Mouse (Mus musculus) hindbrain, embryonic 10.5 days (tissue): Measurements from ENCODE around the gene Zdhhc4. TPM values are rescaled to one million over a fixed set of nuclear protein-coding genes. Genes with fewer than 3 reads are reported as not detected.

ENCODE experiments used
- DNase-seq: peaks from one replicate; pipeline ENCODE4 v3.0.0-alpha.2; 2017; ENCODE audit warnings: low spot score
- H3K27ac ChIP-seq: fragments of 300-500 bp; sonication (generic); 2 replicates; pipeline ENCODE4 v1.5.1; 2016; ENCODE audit warnings: mild to moderate bottlenecking, moderate library complexity
- H3K27me3 ChIP-seq: fragments of 300-500 bp; sonication (generic); 2 replicates; pipeline ENCODE4 v1.6.1; 2016; ENCODE audit warnings: mild to moderate bottlenecking; ENCODE audit not compliant: poor library complexity, insufficient read depth, severe bottlenecking
- H3K36me3 ChIP-seq: fragments of 300-500 bp; sonication (generic); 2 replicates; pipeline ENCODE4 v1.6.1; 2016; ENCODE audit warnings: mild to moderate bottlenecking, moderate library complexity
- H3K4me1 ChIP-seq: fragments of 300-500 bp; sonication (generic); replicated peaks from 2 replicates; pipeline ENCODE4 v1.6.1; 2016; ENCODE audit warnings: mild to moderate bottlenecking
- H3K4me3 ChIP-seq: fragments of 300-500 bp; sonication (generic); 2 replicates; pipeline ENCODE4 v1.5.1; 2016; ENCODE audit warnings: mild to moderate bottlenecking, moderate library complexity
- H3K9me3 ChIP-seq: fragments of 300-500 bp; sonication (generic); 2 replicates; pipeline ENCODE4 v1.6.1; 2016; ENCODE audit warnings: mild to moderate bottlenecking, moderate library complexity
- WGBS: fragments of 180-500 bp; shearing (Covaris S2); methylation state at CpG from one replicate; pipeline ENCODE4 v1.1.7; 2016; 5-methylcytosine and 5-hydroxymethylcytosine counted together
- polyA plus RNA-seq: library from polyadenylated mRNA; unstranded; fragments of >200 nt; fragmentation: Nextera tagmentation; extraction: Ambion mirVana; gene quantifications from 2 replicates; pipeline ENCODE4 v1.2.1, GENCODE M21; 2016

The Zdhhc4 gene
- polyA plus RNA-seq, 1 experiment from 2014 or later, result 85.7 TPM

DNA sequence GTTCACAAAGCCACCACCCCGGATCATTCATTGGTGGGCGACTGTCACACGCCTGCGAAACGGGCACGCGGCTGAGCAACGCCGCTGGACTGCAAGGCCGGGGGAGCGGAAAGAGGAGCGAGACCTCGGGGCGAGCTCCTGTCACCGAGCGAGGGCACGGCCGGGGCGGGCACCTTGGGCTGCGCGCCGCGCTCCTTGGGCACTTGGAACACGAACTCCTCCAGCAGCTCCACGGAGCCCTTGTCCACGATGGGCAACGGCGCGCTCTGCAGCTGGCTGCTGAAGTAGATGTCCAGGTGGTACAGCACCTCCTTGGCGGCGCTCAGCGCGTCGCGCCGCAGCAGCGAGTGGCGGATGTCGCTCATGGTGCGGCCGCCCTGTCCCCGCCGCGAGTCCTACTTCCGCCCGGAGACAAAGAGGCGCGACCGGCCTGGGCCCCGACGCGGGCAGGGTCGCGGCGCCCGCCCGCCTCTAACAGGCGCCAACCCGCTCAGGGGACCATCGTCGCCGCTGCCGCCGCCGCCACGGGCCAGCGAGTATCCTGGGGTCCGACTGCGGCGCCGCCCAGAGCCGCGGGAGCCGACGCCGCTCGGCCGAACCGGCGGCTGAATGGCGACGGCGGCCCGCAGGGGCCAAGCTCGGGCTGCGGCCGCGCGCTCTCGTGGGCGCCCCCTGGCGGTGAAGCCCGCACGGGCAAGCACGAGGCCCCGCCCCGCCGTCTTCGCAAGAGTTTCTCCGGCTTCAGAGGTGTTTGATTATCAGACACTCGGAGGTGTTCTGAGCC is 14.1 kb downstream of the Zdhhc4 start, which contains the start of gene E130309D02Rik:
Gene E130309D02Rik (minus strand): TSS at position 631 of the 784 bp plus-strand sequence.
- peak within 1 kb of the TSS; percentile 73 for H3K4me3 ChIP-seq
- peak; percentile 88 for DNase-seq
- H3K9me3 ChIP-seq, result no peaks in the 10 kb centered on the region
- under 1% methylated on average over 100 of the region's 101 CpGs for WGBS
- H3K27me3 ChIP-seq, result no peaks in the 10 kb centered on the region
- peak within 1 kb of the TSS; percentile 100 for H3K27ac ChIP-seq
- peaks cover 80% of the 10 kb centered on the region for H3K36me3 ChIP-seq
- H3K4me1 ChIP-seq, result peaks cover 23% of the 10 kb centered on the region

DNA sequence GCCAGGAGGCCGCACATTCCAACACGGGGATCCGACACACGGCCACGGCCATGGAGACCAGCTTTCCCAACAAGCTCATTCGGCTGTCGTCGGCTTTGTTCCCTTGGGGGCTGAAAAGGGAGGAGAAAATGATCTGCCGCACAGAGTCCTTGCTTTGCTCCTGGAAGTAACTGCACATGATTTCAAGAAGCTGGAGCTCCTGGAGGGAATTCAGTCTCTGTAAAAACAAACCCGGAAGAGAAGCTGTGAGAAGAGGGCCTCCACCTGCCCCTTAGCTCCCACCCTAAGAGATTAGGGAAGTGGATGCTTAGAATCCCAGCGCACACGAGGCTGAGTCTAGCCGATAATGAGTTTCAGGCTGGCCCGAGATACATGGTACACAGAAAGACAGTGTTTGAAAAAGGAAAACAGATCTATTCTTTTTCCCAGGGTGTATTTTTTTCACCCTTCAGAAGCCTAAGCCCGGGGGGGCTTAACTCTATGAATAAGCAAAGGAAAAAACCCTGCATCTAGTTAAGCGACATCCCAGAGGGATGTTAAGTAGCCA is 14.8 kb downstream of the Zdhhc4 start:
- peak overlapping the region; percentile 73 for H3K4me3 ChIP-seq
- peak; percentile 50 for DNase-seq
- peaks cover 80% of the 10 kb centered on the region for H3K36me3 ChIP-seq
- 3% methylated on average over 16 of the region's 16 CpGs for WGBS
- H3K27me3 ChIP-seq, result no peaks in the 10 kb centered on the region
- no peaks in the 10 kb centered on the region for H3K9me3 ChIP-seq
- peak overlapping the region; percentile 100 for H3K27ac ChIP-seq
- H3K4me1 ChIP-seq, result peaks cover 23% of the 10 kb centered on the region

DNA sequence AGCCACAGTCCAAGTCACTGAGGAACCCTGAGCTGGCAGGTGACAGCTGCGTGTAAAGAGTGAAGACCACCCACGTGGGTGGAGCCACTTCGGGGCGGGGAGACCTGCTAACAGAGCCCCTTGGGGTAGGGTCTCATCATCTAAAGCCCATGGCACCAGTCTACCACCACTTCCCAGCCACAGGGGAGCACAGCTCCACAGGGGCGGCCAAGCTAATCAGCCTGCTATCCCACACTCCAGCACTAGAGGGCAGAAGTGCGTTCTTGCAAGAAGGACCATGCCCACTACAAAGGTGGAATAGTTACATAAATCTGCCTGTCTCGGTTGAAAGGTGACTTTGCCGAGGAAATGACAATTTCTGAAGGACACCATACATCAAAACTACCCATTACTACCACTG is 17.2 kb downstream of the Zdhhc4 start:
- Histone ChIP-seq H3K27ac (no peak overlapping the region), H3K27me3 (no peaks in the 10 kb centered on the region), H3K9me3 (no peaks in the 10 kb centered on the region), H3K36me3 (peaks cover 80% of the 10 kb centered on the region), H3K4me1 (peaks cover 26% of the 10 kb centered on the region), H3K4me3 (no peak overlapping the region; the same call in 1 of the 2 replicates)
- DNase-seq, result peak; percentile 83
- WGBS, result 72% methylated on average over 8 of the region's 8 CpGs

DNA sequence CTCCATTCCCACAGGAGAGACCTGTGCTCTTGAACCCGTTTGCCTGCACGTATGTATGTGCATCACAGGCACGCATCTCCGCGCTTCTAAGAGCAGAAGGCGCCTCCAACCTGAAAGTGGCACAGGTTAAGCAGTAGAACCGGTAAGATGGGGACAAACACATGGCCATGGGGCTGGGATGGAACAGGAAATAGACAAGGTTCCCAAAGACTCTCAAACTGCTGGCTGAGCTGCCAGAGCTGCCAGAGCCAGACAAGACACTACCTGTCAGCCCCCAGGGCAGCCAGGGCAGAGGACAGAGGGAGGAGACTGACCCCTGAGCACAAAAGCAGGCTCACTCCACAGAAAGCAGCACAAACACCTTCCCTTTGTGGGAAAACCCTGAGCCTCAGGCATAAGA is 19.1 kb downstream of the Zdhhc4 start:
- Histone ChIP-seq H3K9me3 (no peaks in the 10 kb centered on the region), H3K36me3 (peaks cover 88% of the 10 kb centered on the region), H3K27me3 (no peaks in the 10 kb centered on the region), H3K4me1 (peaks cover 18% of the 10 kb centered on the region), H3K27ac (no peak overlapping the region), H3K4me3 (no peak overlapping the region)
- WGBS, result 95% methylated on average over 7 of the region's 7 CpGs
- DNase-seq, result no peak

- Histone ChIP-seq H3K9me3 (no peaks in the 10 kb centered on the region), H3K27me3 (no peaks in the 10 kb centered on the region), H3K4me1 (peaks cover 14% of the 10 kb centered on the region), H3K27ac (no peak overlapping the region), H3K36me3 (peaks cover 99% of the 10 kb centered on the region), H3K4me3 (no peak overlapping the region)
- no peak for DNase-seq
- 92% methylated on average over 5 of the region's 5 CpGs for WGBS
Measured at GRCm38 (mm10) chr5:143308825-143309224, 20.2 kb downstream of the Zdhhc4 start.

DNA sequence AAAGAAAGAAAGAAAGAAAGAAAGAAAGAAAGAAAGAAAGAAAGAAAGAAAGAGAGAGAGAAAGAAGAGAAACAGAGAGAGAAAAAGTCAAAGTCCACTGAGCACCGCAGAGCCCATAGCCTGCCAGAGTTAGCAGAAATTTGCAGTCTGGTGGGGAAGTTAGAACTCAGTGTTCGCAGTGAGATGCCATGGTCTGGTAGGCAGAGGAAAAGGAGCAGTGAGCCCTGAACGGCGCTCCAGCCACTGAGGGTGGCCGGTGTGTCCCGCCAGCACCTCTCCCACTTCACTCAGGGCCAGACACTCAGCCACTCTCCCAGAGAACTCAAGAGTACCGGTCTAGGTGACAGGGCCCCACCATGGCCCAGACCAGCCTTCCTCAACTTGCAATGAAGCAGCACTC is 24.8 kb downstream of the Zdhhc4 start:
- H3K27ac ChIP-seq, result no peak overlapping the region
- WGBS, result 94% methylated on average over 7 of the region's 7 CpGs
- 0 out of 2 replicates have a peak, but pooled peaks cover 4% of the 10 kb centered on the region for H3K4me1 ChIP-seq
- 0 out of 2 replicates have a peak, but pooled peaks cover 4% of the 10 kb centered on the region for H3K9me3 ChIP-seq
- H3K36me3 ChIP-seq, result peaks cover 100% of the 10 kb centered on the region
- H3K4me3 ChIP-seq, result no peak overlapping the region
- no peak for DNase-seq
- no peaks in the 10 kb centered on the region for H3K27me3 ChIP-seq

DNA sequence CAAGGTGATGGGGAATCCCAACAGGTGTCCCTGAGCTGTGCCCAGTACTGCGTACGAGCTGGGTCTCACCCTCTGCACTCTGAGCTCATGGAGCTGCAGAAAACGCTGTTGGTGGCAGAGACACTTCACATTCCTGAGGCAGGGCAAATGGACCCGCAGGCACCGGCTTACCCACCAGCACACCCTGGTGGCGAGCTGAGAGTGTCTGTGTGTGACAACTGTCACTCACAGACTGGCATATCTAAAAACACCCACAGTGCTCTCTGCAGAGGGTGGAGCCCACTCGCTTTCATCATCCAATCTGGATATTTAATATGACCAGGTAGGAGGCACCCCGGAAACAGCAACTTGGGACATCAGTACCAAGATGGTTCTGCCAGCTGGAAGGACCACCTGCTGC is 27.8 kb downstream of the Zdhhc4 start:
- 0 out of 2 replicates have a peak, but pooled peaks cover 4% of the 10 kb centered on the region for H3K9me3 ChIP-seq
- H3K27me3 ChIP-seq, result no peaks in the 10 kb centered on the region
- DNase-seq, result no peak
- H3K27ac ChIP-seq, result no peak overlapping the region
- H3K36me3 ChIP-seq, result peaks cover 86% of the 10 kb centered on the region
- 84% methylated on average over 8 of the region's 8 CpGs for WGBS
- H3K4me1 ChIP-seq, result no peaks in the 10 kb centered on the region
- no peak overlapping the region for H3K4me3 ChIP-seq

GRCm38 (mm10) chr5:143299686-143300085 is 29.4 kb downstream of the Zdhhc4 start:
- Histone ChIP-seq H3K4me3 (no peak overlapping the region), H3K9me3 (0 out of 2 replicates have a peak, but pooled peaks cover 4% of the 10 kb centered on the region), H3K4me1 (no peaks in the 10 kb centered on the region), H3K27me3 (peaks cover 6% of the 10 kb centered on the region), H3K27ac (no peak overlapping the region), H3K36me3 (peaks cover 77% of the 10 kb centered on the region)
- 93% methylated on average over 4 of the region's 4 CpGs for WGBS
- DNase-seq, result peak; percentile 63

DNA sequence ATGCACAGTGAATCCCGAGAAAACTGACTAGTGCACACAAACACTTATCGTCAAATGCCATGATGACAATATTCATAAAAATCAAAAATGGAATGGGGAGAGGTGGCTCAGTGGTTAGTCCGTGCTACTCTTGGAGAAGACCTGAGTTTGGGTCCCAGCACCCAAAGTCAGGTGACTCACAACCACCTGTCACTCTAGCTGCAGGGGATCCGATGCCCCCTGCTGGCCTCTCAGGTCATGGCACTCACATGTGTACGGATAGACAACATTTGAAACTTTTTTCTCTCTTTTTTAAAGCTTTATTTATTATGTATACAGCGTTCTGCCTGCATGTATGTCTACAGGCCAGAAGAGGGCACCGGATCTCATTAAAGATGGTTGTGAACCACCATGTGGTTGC is 30.7 kb downstream of the Zdhhc4 start:
- Histone ChIP-seq H3K9me3 (0 out of 2 replicates have a peak, but pooled peaks cover 4% of the 10 kb centered on the region), H3K4me3 (no peak overlapping the region), H3K27ac (no peak overlapping the region), H3K36me3 (peaks cover 67% of the 10 kb centered on the region), H3K4me1 (peaks cover 6% of the 10 kb centered on the region), H3K27me3 (peaks cover 19% of the 10 kb centered on the region)
- DNase-seq, result no peak
- WGBS, result 92% methylated on average over 7 of the region's 7 CpGs

- H3K4me1 ChIP-seq, result peaks cover 10% of the 10 kb centered on the region
- no peak overlapping the region for H3K4me3 ChIP-seq
- DNase-seq, result no peak
- 93% methylated on average over 9 of the region's 9 CpGs for WGBS
- H3K36me3 ChIP-seq, result peaks cover 63% of the 10 kb centered on the region
- 0 out of 2 replicates have a peak, but pooled peaks cover 4% of the 10 kb centered on the region for H3K9me3 ChIP-seq
- H3K27ac ChIP-seq, result no peak overlapping the region
- peaks cover 23% of the 10 kb centered on the region for H3K27me3 ChIP-seq
Measured at GRCm38 (mm10) chr5:143297986-143298385, 31.1 kb downstream of the Zdhhc4 start.

DNA sequence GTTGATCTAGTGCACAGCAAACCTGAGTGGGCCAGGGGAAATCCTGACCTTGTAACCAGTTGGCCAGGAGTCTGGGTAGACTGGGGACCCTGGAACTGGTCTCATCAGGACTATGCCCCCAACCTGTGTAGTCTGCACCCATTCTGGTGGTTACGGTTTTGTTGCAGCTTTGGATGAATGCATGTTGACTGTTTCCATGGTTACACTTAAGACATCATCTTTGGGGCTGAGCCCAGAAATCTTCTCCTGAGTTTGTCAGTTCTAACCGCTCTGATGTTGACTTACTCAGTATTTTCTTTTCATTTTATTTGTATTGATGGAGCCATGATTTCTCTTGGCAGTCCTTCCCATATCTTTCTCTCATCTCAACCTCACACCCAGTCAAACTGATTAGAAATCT is 33.7 kb downstream of the Zdhhc4 start:
- Histone ChIP-seq H3K36me3 (peaks cover 37% of the 10 kb centered on the region), H3K9me3 (0 out of 2 replicates have a peak, but pooled peaks cover 4% of the 10 kb centered on the region), H3K4me3 (no peak overlapping the region), H3K27me3 (peaks cover 50% of the 10 kb centered on the region), H3K4me1 (peaks cover 15% of the 10 kb centered on the region), H3K27ac (no peak overlapping the region)
- 94% methylated on average over 2 of the region's 2 CpGs for WGBS
- DNase-seq, result no peak

DNA sequence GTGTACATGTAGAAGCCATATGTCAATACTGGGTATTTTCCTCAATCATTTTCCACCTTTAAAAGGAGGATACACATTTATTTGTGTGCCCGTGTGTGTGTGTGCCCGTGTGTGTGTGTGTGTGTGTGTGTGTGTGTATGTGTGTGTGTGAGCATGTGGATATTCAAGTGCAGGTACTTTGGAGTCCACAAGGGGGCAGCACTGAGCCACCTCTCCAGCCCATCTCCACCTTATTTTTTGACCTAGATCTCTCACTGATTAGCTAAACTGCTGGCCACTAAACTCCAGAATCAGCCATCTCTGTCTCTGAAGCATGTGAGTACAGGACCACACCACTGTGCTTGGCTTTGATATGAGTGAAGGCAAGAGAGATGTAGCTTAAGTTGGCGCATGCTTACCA is 34.2 kb downstream of the Zdhhc4 start:
- no peak overlapping the region for H3K27ac ChIP-seq
- peaks cover 54% of the 10 kb centered on the region for H3K27me3 ChIP-seq
- H3K4me1 ChIP-seq, result peaks cover 15% of the 10 kb centered on the region
- no peaks in the 10 kb centered on the region for H3K9me3 ChIP-seq
- 97% methylated on average over 3 of the region's 3 CpGs for WGBS
- H3K36me3 ChIP-seq, result peaks cover 32% of the 10 kb centered on the region
- DNase-seq, result no peak
- no peak overlapping the region for H3K4me3 ChIP-seq

DNA sequence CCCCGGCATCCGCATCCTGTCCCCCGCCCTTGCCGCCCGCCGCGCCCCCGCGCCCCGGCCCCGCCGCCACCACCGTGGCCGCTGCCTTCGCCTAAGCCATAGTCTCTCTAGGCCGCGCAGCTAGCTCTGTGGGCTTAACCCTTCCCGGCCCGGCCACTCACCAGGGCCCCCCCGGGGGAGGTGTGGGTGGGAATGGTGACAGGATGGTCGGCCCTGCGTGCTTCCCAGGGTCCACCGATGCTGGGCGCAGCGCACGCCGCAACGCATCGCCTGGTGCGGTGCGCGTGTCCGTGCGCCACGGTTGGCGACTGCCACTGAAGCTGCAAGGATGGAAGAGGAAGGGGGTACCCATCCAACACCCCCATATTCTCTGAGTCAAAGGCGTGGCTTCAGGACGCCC is 35.7 kb downstream of the Zdhhc4 start, which contains the start of gene Zfp853:
Gene Zfp853 (minus strand): TSS at position 220 of the 400 bp plus-strand sequence.
- DNase-seq, result no peak
- H3K27me3 ChIP-seq, result peaks cover 69% of the 10 kb centered on the region
- H3K4me3 ChIP-seq, result peak within 1 kb of the TSS; percentile 51
- H3K36me3 ChIP-seq, result peaks cover 21% of the 10 kb centered on the region
- no peaks in the 10 kb centered on the region for H3K9me3 ChIP-seq
- peak within 1 kb of the TSS; percentile 42; the same call in 1 of the 2 replicates for H3K27ac ChIP-seq
- H3K4me1 ChIP-seq, result peaks cover 21% of the 10 kb centered on the region
- WGBS, result 5% methylated on average over 38 of the region's 38 CpGs
